Mouse (Mus musculus) erythroblast, embryonic 14.5 days (primary cell): ENCODE results near the gene Zfp988.
"Not testable (repeated sequence)": the region's sequence is repeated elsewhere in the genome, so short reads cannot be mapped to it uniquely, and the experiment has no call there.

Source experiments
- GATA1 ChIP-seq: IDR thresholded peaks from 2 replicates; pipeline ENCODE4 v1.6.1; 2012; ENCODE audit warnings: low read length, inconsistent platforms, mixed read lengths
- TAL1 ChIP-seq: IDR thresholded peaks from 3 replicates; pipeline ENCODE4 v1.6.1; 2012; ENCODE audit warnings: low read length, inconsistent platforms, mixed read lengths

- not testable (repeated sequence) for TF ChIP-seq TAL1, GATA1
Observed at GRCm38 (mm10) chr4:147353626-147354025, 48.2 kb downstream of the Zfp988 start.
